Mouse (Mus musculus) adrenal gland, adult 18-20 months (tissue): ENCODE measurements around the gene Kynu. TPM values are rescaled to one million over a fixed set of nuclear protein-coding genes. Genes with fewer than 3 reads are reported as not detected.

ENCODE experiments used
- DNase-seq, 2 experiments: peaks; one replicate each; pipeline ENCODE4 v3.0.0; 2021 to 2022; ENCODE audit warnings: low spot score in 2 of 2
- long read RNA-seq, 2 experiments: library from polyadenylated mRNA; stranded (forward); transcript quantifications; one replicate each; pipeline ENCODE4 v2.0.0; 2021
- total RNA-seq, 2 experiments: library from RNA; stranded (reverse); gene quantifications; 1 replicate in 1 of 2; 2 replicates in 1 of 2; pipeline ENCODE4 v1.2.3; 2021

Gene Kynu
- total RNA-seq, result under 1 TPM; 0.20 to 0.26 TPM
- long read RNA-seq, experiment 1, result 0 reads
- long read RNA-seq, experiment 2, result 0 reads

- DNase-seq, result no peak
Measured at GRCm38 (mm10) chr2:43555062-43555888, at the start of gene Kynu. Gene Kynu, plus strand, starts transcription at chr2:43555329.

DNA sequence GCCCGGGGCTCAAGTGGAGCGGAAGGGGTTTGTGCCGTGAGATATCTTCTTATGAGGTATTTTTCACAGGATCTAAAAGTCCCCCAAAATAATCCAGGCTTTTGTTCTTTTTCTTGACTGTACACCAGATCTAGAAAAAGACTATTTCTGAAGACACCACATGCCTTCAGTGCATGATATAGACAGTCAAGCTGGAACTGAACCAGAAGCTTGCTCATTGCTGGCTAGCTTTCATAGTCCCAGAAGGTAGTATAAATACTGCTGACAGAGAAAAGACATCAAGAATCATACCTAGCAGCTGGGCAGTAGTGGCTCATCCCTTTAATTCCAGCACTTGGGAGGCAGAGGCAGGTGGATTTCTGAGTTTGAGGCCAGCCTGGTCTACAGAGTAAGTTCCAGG lies 48.9 kb upstream of the Kynu start:
- DNase-seq, result no peak

- DNase-seq, result no peak
Measured at GRCm38 (mm10) chr2:43513852-43514251, 41.3 kb upstream of the Kynu start.

DNA sequence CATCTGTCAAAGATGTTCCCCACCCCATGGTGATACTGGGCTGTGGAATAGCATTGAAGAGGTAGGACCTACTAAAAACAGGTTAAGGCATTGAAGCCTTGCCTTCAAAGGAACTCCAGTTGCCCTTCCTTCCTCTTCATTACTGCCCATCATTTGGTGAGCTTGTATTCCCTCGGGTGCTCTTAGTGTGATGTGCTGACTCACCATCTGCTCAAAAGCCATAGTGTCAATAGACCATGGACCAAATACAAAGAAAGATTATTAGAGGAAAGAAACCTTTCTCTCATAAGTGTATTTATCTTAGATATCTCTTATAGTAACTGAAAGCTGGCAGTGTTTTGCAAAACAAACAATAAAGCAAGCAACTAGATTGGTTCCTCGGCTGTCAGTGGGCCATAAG lies 20.7 kb upstream of the Kynu start:
- no peak for DNase-seq

GRCm38 (mm10) chr2:43542615-43543014 lies 12.5 kb upstream of the Kynu start:
- no peak for DNase-seq

- DNase-seq, result no peak
Measured at GRCm38 (mm10) chr2:43545665-43546064, 9.5 kb upstream of the Kynu start.

GRCm38 (mm10) chr2:43546448-43546847 lies 8.7 kb upstream of the Kynu start:
- no peak for DNase-seq

GRCm38 (mm10) chr2:43554216-43554615 lies 913 bp upstream of the Kynu start:
- no peak for DNase-seq

DNA sequence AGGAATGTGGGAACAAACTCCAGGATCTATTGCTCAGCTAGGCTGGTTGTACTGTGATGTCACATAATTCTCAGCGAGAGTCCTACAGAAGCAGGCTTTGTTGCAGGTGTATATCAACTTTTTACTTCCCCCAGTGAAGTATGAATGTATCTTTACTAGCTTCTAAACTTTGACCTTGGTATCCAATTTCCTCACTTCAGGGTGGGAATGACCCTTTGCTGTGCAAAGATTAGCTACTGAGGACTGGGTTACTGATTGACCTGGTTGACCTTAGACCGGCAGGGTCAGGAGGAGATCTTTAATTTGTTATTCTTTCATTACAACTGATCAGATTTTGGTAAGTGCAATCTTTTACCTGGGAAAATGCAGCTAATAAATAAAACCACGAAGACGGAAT lies 758 bp downstream of the Kynu start:
- no peak for DNase-seq

DNA sequence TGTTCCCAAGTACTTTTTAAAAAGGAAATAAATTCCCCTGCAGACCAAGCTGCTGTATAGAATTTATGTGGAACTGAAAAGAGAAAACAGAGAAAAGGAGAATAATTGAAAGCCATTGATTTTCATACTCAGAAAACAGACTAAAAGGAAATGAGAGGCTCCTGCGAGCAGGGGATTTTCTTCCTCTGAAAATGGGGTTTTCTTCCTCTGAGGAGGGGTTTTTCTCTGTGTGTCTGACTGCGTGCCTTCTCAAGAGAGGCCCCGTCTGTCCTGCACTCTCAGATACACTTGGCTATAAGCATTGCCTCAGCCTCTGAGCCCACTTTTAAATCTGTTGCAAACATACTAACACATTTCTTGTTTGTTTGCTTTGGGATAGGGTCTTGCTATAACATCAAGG lies 1.9 kb downstream of the Kynu start:
- no peak for DNase-seq

DNA sequence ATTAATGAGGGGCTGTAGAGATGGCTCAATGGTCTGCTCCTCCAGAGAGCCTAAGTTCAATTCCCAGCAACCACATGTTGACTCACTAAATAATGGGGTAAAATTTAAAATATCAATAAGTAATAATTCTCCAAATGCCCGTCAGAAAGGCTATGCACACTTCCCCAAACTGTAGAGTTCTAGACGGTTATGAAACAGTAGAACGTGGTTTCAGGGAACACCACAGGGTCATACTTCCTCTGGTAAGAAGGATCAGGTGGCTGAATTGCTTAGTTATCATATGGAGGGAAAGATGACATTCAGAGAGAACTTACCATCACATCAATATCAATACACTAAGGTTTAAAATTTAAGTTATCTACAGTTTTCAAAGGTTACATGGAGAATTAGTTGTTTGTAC lies 6.1 kb downstream of the Kynu start:
- no peak for DNase-seq

DNA sequence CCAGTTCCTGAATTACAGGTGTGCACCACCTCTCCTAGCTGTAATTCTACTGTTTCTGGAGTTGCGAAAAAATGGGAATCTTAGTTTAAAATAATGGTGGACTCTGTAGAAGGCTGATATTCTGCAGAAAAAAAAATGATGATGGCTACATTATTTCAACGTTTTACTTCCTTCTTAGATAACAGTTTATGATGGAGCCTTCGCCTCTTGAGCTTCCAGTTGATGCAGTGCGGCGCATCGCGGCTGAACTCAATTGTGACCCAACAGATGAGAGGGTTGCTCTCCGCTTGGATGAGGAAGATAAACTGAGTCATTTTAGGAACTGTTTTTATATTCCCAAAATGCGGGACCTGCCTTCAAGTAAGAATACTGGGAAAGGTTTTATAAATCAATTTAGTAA lies 7.7 kb downstream of the Kynu start:
- DNase-seq, result no peak

- no peak for DNase-seq
Measured at GRCm38 (mm10) chr2:43568406-43568805, 13.3 kb downstream of the Kynu start.

DNA sequence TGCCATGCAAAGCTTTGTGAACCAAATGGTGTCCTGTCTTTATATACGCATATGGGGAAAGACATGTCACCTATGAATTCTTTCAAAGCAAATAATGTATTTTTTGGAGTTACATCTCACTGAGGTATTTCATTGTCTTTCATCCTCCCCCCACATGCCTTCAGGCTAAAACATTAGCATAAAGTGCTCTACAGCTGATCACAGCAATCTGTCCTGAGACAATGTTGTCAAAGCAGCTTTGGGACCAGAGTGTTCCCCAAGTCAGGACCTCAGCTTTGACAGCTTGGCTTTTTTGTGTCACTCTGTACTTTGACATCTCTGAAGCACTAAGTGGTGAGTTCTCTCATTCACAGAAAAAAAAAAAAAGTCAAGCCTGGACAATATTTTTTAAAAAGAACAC lies 18.4 kb downstream of the Kynu start:
- no peak for DNase-seq

GRCm38 (mm10) chr2:43583243-43583812 lies 28.2 kb downstream of the Kynu start:
- DNase-seq, result no peak

DNA sequence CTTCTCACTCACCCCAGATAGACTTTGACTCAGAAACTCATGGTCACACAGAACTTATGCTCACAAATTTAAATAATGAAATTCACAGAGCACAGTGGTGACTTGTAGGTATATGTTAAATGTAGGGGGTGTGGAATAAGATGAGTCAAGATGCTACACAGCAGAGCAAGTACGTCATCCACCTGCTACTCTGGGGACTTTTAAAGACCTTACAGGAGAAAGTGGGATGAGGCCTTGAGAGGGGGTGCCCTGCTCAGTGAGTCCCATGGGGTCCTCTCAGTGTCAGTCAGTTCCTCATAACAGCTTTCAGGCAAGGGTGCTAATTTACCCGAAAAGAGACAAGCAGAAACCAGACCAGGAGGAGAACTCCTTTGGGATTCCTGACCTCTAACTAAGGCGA lies 30.4 kb downstream of the Kynu start:
- no peak for DNase-seq

GRCm38 (mm10) chr2:43587832-43588231 lies 32.7 kb downstream of the Kynu start:
- no peak for DNase-seq

DNA sequence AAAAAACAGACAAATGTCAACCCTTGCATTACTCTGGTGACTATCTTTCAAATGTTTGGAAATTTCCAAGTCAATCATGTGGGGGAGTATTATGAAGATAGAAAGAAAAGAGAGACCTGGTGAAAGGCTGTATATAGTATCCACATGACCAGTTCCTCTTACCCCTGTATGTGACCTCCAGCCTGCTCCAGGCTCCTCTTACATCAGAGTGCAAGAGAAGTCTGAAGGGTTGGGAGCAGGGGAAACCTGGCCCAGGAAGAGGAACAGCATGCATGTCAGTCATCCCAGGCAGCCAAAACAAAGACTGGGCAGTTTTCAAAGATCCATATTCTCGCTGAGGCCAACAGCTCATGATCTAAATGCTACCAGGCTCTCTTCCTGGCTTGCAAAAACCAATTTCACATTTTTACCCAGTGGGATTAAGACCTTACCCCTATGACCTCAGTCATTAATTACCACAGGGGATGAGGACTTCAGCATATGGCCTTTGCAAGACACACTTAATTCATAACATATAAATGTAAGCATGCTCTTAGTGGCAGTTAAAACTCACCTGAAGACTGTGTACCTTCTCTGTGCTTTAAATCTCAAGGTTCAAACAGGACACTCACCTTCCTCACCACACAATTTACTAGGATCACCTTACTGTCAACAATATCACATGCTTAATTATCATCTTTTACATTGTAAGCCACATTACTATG lies 37.0 kb downstream of the Kynu start:
- DNase-seq, result no peak

DNA sequence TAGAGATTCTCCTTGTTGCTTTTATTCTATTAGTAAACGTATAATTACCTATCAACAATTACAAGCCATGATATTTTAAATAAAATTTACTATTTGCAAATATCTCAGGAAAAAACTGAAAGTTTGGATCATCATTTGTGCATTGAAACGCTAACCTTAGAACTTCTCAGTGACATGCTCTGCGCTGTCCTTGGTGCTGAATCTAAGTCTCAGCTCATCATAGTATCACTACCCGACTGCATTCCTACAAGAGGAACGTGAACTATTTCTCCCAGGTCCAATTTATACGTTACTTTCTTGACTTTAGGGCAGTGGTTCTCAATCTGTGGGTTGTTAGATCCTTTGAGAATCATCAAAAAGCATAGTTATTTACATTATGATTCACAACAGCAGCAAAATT lies 58.4 kb downstream of the Kynu start:
- peak; percentile 8 to 21 for DNase-seq

- no peak for DNase-seq
Measured at GRCm38 (mm10) chr2:43621140-43621539, 66.0 kb downstream of the Kynu start.

DNA sequence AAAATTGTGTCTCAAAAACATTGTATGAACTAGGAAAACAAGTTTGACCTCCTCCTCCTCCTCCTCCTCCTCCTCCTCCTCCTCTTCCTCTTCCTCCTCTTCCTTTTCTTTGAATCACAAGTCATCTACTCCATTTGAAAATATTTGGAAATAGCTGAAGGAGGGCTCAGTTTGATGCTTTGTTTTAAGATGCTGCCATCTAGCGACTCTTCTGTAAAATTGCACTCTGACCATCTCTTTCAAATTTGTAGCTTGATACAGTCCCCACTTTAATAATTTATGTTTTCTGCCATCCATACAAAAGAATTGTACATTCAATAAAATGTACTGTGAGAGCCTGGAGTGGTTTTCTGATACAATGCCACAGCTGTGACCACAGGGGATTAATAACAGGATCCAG lies 67.7 kb downstream of the Kynu start:
- DNase-seq, result no peak

- no peak for DNase-seq
Measured at GRCm38 (mm10) chr2:43631786-43632185, 76.7 kb downstream of the Kynu start.
